Mouse (Mus musculus) CD4-positive, CD25-positive, alpha-beta regulatory T cell, adult 2 months (primary cell): ENCODE measurements at regions not wholly inside any gene's neighbourhood (a gene's known extent, or its start where the extent isn't known, plus 50 kb on each side); places are given as distances from the start of the nearest gene placed in this dataset.

Source experiments
- DNase-seq: peaks from one replicate; pipeline ENCODE4 v3.0.0-alpha.2; 2012; ENCODE audit warnings: low read depth, low spot score

DNA sequence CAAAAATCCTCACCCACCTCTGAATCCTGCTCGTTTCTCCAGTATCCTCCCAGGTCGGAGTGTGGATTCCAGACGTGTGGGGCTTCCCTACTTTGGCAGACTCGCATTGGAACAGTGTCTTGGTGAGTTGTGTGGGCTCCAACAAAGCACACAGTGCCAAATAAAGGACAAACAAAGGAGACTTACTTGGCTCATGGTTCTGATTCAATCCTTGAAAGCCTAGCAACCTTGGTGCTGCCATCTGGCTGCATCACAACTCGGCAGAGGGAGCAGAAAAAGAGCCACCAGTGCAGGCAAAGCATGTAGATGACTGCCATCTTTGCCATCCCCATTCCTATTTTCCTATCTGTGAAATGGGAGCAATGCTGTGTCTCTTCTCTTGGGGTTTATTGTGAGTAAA, 64.0 kb downstream of the Il9r start:
- no peak for DNase-seq

DNA sequence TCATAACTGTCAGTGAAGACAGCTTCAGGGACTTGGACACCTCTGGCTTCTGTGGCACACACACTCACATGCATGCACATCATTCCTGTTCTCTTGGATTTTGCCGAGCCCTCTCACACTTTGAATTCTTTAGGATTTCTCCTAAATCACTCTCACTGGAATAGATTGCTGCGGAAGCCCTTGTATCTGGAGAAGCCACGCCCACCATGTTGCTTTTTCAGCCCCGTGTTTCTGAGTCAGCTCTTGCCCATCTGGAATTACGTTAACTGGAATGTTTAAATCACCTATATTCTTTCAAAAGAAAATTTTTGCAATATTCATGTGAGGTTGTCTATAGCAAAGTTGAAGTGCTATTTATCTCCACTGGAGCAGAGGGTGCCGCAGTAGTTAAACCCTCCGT, 66.1 kb downstream of the Il9r start:
- no peak for DNase-seq

DNA sequence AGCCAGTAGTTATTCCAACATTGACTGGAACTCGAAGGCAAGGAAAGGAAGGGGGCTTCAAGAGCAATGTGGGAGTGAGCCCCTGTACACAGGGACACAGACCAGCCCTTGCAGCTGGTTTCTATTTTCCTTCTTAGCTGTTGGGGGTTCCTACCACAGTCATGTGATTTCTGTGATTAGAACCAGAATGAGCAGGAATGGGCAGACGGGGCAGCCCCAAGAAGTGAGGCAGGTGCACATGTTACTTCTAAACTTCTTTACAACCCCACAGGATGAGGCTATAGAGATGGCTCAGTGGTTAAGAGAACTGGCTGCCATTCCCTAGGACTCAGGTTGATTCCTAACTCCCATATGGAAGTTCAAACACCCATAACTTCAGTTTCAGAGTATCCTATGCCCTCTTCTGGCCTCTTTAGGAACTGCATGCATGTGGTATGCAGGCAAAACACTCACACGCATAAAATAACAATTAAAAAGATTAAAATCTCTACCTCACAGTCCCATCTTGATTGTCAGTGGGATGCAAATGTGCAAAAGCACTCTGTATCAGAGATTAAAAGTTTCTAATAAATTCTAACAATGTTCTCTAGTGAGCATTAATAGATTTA, 68.0 kb downstream of the Il9r start:
- DNase-seq = peak; percentile 82

DNA sequence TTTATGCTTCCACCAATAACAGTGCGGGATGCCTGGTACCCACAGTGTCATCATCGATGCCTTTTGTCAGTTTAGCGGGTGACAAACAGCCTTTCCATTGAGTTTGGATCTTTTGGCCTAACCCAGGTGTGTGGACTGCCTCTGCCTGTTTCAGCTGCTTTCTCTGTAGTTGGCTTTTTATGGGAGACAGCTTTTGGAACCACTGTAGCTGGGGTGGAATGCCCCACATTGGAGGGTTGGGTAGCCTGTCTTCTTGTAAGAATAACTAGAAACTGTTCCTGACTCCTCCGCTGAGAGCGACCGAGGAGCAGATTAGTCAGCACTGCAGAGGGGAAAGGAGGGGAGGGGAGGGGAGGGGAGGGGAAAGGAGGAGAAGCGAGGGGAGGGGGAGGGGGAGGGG, 71.5 kb downstream of the Il9r start:
- no peak for DNase-seq

DNA sequence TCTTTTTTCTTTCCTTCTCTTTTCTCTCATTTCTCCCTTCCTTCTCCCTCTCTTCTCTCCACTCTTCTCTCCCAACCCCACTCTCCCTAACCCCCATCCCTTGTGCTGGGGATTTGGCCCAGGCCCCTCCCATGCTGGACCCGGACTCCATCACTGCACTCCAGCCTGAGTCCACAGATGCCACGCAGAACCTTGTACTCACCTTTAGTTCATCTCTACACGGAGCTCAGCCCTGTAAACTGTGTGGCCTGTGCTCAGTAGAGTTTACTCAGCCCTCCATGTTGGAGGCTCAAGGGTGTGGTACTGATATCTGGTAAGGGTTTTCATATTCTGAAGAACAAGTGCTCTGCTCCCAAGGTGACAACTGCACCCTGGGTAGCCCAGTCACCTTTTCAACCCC, 72.1 kb downstream of the Il9r start:
- DNase-seq = no peak

DNA sequence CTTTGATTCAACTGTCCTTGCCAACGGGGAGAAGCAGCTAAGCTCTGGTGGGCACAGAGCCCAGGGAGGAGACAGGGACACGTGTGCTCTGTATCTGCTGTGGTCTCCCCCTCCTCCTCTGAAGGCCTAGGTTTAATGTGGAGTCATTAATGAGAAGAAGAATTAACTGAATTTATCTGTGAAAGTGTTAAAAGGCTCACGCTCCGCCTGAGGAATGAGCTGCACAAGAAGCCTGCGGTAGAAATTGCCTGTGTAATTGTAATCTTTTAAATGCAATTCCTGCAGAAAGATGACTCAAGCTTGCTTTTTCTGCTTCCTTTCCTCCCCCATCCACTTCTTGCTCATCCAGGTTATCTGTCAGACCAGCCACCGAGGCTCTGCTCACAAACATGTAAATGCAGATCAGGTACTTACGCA, 72.7 kb downstream of the Il9r start:
- no peak for DNase-seq

DNA sequence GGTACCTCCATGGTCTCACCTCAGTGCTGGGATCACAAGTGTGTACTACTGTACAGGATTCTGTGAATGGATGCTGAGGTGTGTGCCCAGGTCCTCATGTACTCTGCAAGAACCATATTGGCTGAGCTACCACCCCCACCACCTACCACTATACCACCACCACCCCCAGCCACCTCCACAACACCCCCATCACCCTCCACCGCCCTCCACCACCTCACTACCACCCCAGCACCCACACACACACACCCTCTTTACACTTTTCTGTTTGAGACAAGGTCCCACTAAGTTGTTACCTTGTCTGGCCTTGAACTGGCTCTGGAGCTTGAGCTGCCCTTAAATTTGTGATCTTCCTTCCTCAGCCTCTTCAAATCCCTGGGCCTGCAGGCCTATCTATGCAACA, 73.3 kb downstream of the Il9r start:
- no peak for DNase-seq

DNA sequence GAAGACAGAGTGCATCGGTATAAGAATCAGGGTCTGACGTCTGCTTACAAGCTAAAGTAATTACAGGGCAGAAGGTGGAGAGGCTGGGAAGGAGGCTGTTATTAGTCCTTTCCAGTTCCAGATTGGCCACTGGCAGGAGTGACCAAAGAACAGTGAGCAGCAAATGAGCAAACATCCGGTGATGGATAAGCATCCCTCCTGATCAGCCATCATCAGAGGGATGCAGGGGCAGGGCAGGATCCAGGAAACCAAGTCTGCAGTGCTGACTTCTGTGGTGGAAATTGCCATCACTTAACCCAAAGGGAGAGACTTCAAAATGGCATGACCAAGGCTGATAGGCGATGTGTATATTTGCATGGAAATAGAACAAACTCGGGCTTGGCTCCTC, 73.8 kb downstream of the Il9r start:
- no peak for DNase-seq

DNA sequence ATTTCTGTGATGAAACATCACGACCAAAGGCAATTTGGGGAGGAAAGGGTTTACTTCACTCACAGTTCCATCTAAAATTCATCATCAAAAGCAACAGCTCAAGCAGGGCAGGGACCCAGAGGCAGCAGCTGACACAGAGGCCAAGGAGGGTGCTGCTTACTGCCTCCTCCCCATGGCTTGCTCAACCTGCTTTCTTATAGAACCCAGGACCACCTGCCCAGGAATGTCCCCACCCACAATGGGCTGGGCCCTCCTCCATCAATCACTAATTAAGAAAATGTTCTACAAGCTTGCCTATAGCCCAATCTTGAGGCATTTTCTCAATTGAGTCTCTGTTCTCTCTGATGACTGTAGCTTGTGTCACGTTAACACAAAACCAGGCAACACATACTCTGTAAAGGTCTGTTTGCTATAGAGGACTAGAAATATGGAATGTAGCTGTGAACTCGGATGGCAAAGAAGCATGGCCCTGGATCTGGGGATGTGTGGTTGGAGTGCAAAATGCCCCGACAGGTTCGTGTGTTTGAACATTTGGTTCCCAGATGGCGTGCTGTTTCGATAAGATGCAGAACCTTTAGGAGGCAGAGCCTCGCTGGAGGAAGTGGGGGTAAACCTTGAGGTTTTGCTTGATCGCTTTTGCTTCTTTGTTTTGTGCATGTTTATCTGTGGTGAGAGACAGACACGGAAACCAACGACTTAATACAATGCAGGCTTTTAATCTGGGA, 74.3 kb downstream of the Il9r start:
- DNase-seq = peak; percentile 68

DNA sequence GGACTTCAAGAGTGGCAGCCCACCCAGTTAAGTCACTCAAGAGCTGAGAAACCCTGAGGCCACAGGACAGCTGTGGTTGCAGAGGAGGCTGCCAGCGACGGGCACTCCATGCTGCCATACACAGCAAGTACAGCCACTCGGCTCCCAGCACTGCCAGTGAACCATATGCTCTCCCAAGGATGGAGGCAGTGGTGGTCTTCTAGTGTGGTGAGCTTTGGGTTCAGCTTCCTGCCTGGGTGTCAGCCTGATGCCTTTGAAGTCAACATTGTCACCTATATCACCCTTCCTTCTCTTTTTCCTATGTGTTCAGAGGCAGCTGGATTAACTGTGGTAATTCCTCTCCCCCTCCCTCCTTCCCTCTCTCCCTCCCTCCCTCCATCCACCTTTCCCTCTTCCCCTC, 79.5 kb downstream of the Il9r start:
- no peak for DNase-seq

DNA sequence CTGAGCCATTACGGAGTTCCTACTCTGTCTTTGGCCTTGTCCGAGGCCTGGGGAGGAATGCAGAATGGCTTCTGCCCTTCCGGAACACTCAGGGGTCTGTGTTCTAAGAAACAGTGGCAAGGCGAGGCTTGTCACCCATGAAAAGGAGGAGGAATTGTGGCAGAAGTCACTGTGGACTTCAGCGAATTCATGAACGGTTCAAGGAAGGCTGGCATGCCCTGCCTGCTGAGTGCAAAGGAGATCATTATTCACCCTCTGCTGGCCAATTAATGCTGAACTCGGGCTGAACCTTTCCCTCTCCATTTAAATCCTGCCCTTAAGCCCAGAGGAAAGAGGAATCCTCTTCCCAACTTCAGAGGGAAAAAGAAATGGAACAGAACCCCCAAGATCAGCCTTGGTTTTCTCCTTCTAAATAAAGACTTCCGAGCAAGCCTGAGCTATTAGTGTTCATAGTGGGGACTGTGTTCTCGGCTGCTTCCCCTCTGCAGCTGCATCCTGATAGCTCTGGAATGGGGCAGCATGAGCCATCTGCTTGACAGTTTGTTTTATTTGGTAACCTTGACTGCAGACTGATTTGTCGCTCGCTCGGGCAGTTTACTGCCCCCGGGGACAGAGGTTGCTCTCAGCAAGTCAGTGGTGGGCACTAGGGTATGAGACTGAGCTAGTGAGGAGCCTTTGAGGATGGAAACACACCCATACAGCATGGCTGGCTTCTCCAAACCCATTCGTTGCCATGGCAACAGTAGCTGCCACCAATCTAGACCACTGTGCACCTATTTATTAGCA, 81.0 kb downstream of the Il9r start:
- no peak for DNase-seq

DNA sequence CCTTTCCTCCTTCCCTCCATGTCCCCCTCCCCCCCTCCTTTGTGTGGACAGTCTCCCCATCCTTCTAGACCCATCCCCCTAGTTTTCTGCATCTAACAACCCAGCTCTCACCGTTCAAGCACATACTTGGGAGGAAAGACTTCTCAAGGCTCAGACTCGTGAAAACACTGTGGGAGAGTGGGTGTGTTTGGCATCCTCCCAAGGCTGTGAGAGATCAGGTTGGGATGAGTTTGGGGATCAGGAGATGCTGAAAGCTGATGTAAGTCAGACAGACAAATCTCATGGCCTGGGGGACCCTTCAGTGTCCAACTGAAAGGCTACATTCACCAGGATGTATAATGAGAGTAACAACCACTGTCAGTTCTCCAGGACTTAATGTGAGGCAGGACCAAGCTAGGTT, 82.1 kb downstream of the Il9r start:
- no peak for DNase-seq

DNA sequence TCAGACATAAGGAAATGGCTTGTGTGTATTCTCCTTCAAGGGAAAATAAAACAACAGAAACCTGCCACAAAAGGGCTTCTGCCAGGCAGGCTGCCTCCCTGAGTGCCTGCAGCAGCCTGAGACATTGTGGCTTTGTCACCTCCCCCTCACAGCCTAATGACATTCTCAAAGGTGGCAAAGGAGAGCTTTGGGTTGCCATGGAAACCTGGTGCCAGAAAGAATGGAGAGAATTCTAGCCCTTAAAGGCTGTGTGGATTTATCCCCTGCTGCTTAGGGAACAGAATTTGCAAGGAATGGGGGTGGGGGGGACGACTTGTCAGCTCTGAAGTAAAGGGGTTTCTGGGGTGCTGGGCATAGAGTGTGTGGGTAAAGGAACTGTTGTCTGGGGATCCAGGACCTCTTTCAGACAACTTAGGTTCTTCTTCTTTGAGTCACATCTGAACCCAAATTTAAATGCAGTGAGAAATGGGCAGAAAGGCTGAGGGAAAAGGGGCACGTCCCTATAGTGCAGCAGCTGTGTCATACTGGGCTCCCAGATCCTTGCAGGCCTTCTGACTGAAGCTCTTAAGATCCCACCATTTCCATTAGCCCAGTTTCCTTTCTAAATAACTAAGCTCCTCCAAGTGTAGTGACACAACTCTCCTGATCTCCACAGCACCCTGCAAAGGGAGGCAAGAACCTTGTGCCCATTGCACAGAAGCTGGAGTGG, 86.8 kb downstream of the Il9r start:
- DNase-seq = peak; percentile 47

DNA sequence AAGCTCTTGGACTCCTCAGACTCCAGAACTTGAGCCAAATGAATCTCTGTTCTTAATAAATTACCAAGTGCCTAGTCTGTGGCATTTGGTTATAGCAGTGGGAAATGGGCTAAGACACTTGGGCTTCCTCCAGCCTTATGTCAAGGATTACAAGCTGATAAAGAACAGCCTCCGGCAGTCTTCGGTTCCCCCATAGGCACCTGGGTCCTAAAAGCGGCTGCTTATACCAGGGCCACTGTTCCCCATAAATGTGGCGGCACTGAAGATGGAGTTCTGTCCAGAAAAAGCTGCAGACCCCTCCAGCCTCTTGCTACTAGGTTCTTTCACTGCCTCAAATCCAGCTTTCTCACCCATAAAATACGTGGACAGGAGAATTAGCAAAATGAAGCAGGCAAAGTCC, 87.6 kb downstream of the Il9r start:
- no peak for DNase-seq

DNA sequence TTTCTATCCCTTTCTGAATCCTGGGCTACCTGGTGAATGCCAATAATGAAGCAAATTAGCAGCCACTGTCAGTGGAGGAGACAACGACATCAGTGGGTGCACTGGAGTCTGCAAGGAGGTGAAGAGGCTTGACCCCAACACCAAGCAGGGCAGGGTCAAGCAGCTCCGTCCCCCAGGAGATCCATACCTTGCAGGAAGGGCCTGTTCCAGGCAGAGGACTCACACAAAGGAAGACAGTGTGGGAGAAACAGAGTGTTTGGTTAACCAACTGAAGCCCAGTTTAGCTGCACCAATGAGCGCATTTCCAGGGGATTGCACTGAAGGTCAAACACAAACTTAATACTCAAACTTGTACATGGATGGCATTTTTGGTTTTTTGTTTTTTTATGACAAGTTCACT, 88.2 kb downstream of the Il9r start:
- no peak for DNase-seq

DNA sequence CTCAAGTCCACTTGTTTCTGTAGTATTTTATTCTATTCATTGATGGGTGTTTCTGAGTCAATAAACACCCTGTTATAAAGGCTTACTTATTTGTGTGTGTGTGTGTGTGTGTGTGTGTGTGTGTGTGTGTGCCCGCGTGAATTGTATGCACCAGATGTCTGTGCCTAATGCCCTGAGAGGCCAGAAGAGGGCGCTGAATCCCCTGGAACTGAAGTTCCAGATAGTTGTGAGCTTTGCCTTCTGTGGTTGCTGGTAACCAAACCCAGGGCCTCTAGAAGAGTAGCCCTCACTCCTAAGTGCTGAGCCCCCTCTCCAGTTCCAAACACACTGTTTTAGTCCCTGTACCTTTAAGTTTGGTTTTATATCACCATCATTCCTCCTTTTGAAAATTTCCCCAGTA, 90.2 kb downstream of the Il9r start:
- DNase-seq = peak; percentile 26
